Mouse (Mus musculus) thymus, postnatal 0 days (tissue): Measurements from ENCODE around the gene Tm4sf19. TPM values are rescaled to one million over a fixed set of nuclear protein-coding genes. Genes with fewer than 3 reads are reported as not detected.

Experiments
- polyA plus RNA-seq: library from polyadenylated mRNA; unstranded; fragments of >200 nt; fragmentation: Nextera tagmentation; extraction: Ambion mirVana; gene quantifications from 2 replicates; pipeline ENCODE4 v1.2.1, GENCODE M21; 2015

Gene Tm4sf19
- polyA plus RNA-seq, 1 experiment from 2014 or later = not detected

Other genes with a start within 250 kb of the Tm4sf19 start
- gene Nrros, start 234.9 kb upstream of the Tm4sf19 start, polyA plus RNA-seq = 94.5 and 99.5 TPM in 2 replicates
- 4.1 and 6.6 TPM in 2 replicates for gene Bex6, start 220.7 kb upstream of the Tm4sf19 start, polyA plus RNA-seq
- 8.8 and 11.9 TPM in 2 replicates for gene Fbxo45, start 153.3 kb upstream of the Tm4sf19 start, polyA plus RNA-seq
- gene Wdr53, start 153.3 kb upstream of the Tm4sf19 start, polyA plus RNA-seq = 23.9 and 26.8 TPM in 2 replicates
- not detected in 2 replicates for gene Smco1, start 129.0 kb upstream of the Tm4sf19 start, polyA plus RNA-seq
- gene Rnf168, start 123.0 kb upstream of the Tm4sf19 start, polyA plus RNA-seq = 24.6 and 31.5 TPM in 2 replicates
- gene Ubxn7, start 68.2 kb upstream of the Tm4sf19 start, polyA plus RNA-seq = 20.0 and 21.8 TPM in 2 replicates
- 14.1 and 15.5 TPM in 2 replicates for gene Tctex1d2, start 19.2 kb downstream of the Tm4sf19 start, polyA plus RNA-seq
- gene Pcyt1a, start 30.4 kb downstream of the Tm4sf19 start, polyA plus RNA-seq = 14.8 and 15.8 TPM in 2 replicates
- gene Slc51a, start 87.4 kb downstream of the Tm4sf19 start, polyA plus RNA-seq = 0.90 and 0.91 TPM in 2 replicates
- gene Zdhhc19, start 95.8 kb downstream of the Tm4sf19 start, polyA plus RNA-seq = not detected in 2 replicates
- gene Tfrc, start 208.4 kb downstream of the Tm4sf19 start, polyA plus RNA-seq = 40.0 and 43.4 TPM in 2 replicates
- 20.1 and 23.5 TPM in 2 replicates for gene Tnk2, start 243.4 kb downstream of the Tm4sf19 start, polyA plus RNA-seq